Mouse (Mus musculus) heart, embryonic 14.5 days (tissue): ENCODE results near the gene H2-T23. TPM values are rescaled to one million over a fixed set of nuclear protein-coding genes. Genes with fewer than 3 reads are reported as not detected.
"Not testable (repeated sequence)": the region's sequence is repeated elsewhere in the genome, so short reads cannot be mapped to it uniquely, and the experiment has no call there.

Experiments used
- ATAC-seq: fragments of 200-750 bp; cut with Nextera tagmentation; 2 replicates; pipeline ENCODE4 v1.8.0; 2017; ENCODE audit warnings: low read depth, moderate TSS enrichment; ENCODE audit not compliant: insufficient number of reproducible peaks, insufficient read depth, low FRiP score
- H3K27ac ChIP-seq, 2 experiments: fragments of 200-500 bp in 1 of 2; fragments of 300-500 bp in 1 of 2; sonication (generic) in 1 of 2; replicated peaks in 1 of 2; 2 replicates each; pipeline ENCODE4 v1.5.1; 2012 to 2014; ENCODE audit warnings: low read depth in 2 of 2, low read length in 2 of 2, control low read depth in 1 of 2, mild to moderate bottlenecking in 1 of 2, mixed read lengths in 1 of 2; ENCODE audit not compliant: control insufficient read depth in 1 of 2, insufficient read depth in 1 of 2
- H3K27me3 ChIP-seq: fragments of 300-500 bp; sonication (generic); 2 replicates; pipeline ENCODE4 v1.6.1; 2014; ENCODE audit warnings: mild to moderate bottlenecking, low read length, control low read depth; ENCODE audit not compliant: control insufficient read depth, insufficient read depth
- H3K36me3 ChIP-seq: fragments of 300-500 bp; sonication (generic); 2 replicates; pipeline ENCODE4 v1.6.1; 2014; ENCODE audit warnings: mild to moderate bottlenecking, control low read depth, low read length, mixed read lengths; ENCODE audit not compliant: control insufficient read depth, insufficient read depth
- H3K4me1 ChIP-seq, 2 experiments: fragments of 200-500 bp in 1 of 2; fragments of 300-500 bp in 1 of 2; sonication (generic) in 1 of 2; 2 replicates each; pipeline ENCODE4 v1.6.1; 2012 to 2014; ENCODE audit warnings: low read length in 2 of 2, control low read depth in 1 of 2, mixed read lengths in 1 of 2; ENCODE audit not compliant: control insufficient read depth in 2 of 2, insufficient read depth in 2 of 2
- H3K4me2 ChIP-seq: fragments of 300-500 bp; sonication (generic); 2 replicates; pipeline ENCODE4 v1.6.1; 2014; ENCODE audit warnings: mild to moderate bottlenecking, low read length
- H3K4me3 ChIP-seq, 2 experiments: fragments of 200-500 bp in 1 of 2; fragments of 300-500 bp in 1 of 2; sonication (generic) in 1 of 2; 2 replicates each; pipeline ENCODE4 v1.5.1; 2012 to 2014; ENCODE audit warnings: low read length in 2 of 2, mild to moderate bottlenecking in 2 of 2, control low read depth in 1 of 2, low read depth in 1 of 2, moderate library complexity in 1 of 2; ENCODE audit not compliant: control insufficient read depth in 1 of 2, insufficient read depth in 1 of 2
- H3K9ac ChIP-seq: fragments of 300-500 bp; sonication (generic); 2 replicates; pipeline ENCODE4 v1.6.1; 2014; ENCODE audit warnings: mild to moderate bottlenecking, low read length
- H3K9me3 ChIP-seq: fragments of 300-500 bp; sonication (generic); 2 replicates; pipeline ENCODE4 v1.6.1; 2016; ENCODE audit warnings: low read length, control low read depth; ENCODE audit not compliant: control insufficient read depth
- WGBS: fragments of 180-500 bp; shearing (Covaris S2); extraction: QIAGEN DNeasy Blood & Tissue Kit; methylation state at CpG from one replicate; pipeline ENCODE4 v1.1.7; 2014; 5-methylcytosine and 5-hydroxymethylcytosine counted together
- polyA plus RNA-seq: library from polyadenylated mRNA; unstranded; fragments of >200 nt; fragmentation: Nextera tagmentation; extraction: Ambion mirVana; gene quantifications from 2 replicates; pipeline ENCODE4 v1.2.1, GENCODE M21; 2014

The H2-T23 gene
- polyA plus RNA-seq, 1 experiment from 2014 or later = 4.4 TPM

DNA sequence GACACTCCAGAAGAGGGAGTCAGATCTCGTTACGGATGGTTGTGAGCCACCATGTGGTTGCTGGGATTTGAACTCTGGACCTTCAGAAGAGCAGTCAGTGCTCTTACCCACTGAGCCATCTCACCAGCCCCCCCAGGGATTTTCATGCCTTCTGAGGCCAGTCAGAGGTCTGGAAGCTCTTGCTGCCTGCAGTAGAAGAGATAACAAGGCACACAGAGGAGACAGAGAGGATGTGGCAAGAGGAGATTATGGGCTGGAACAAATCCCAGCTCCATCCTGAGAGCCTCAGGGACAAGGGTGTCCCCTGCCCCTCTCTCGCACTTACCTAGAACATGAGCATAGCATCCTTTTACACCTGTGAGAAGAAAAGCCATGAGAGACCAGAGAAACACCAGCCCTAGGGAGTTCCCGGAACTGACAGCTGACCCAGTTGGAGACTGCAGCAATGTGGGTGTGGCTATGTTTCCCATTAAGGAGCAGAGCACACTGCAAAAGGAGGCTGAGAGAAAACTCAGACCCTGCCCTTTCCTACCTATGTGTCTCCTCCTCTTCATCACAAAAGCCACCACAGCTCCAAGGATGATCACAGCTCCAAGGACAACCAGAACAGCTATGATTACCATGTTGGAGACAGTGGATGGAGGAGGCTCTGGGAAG lies 2.5 kb downstream of the H2-T23 start:
- not testable (repeated sequence) for H3K27ac ChIP-seq, H3K4me3 ChIP-seq, H3K4me2 ChIP-seq, H3K9ac ChIP-seq, H3K4me1 ChIP-seq, ATAC-seq, H3K9me3 ChIP-seq, H3K27me3 ChIP-seq, H3K36me3 ChIP-seq
- WGBS = 54% methylated on average over 2 of the region's 4 CpGs

DNA sequence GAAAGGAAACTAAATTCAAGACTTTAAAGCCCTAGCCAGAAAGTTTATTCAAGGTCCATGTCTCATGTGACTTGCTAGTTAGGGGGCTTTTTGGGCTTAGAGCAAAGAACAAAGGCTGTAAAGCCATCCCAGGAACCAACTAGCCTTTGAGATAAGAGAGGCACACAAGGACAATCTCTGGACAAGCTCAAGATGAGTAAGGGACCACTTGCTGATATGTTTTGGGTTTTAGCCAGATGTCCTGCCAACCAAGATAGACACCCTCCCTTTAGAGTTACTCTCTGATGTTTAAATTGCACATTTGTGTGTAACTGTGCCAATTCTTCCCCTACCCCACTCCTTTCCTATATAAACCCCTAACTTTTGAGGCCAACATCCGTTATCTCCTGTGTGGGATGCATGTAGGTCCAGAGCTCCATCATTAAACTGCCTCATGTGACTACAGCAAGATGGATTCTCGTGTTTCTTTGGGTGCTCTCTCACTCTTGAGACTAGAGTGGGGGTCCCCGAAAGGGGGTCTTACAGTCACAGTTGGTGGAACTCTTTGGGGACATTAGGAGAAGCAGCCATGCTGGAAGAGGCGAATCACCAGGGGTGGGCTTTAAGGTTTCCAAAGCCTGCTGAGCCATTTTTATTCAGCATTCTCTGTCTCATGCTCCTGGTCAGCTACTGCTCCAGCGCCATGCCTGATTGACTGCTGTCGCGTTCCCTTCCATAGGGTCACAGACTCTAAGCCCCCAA lies 3.6 kb downstream of the H2-T23 start:
- WGBS = 88% methylated on average over 7 of the region's 7 CpGs
- H3K27me3 ChIP-seq = no peaks in the 10 kb centered on the region; the same call in 1 of the 2 replicates
- no peak overlapping the region for H3K9ac ChIP-seq
- no peak overlapping the region for H3K4me2 ChIP-seq
- peaks cover 0 to 1% of the 10 kb centered on the region in 2 experiments; a peak in 2 of 4 replicates for H3K4me1 ChIP-seq
- no peaks in the 10 kb centered on the region for H3K9me3 ChIP-seq
- no peak for ATAC-seq
- no peak overlapping the region for H3K4me3 ChIP-seq
- H3K27ac ChIP-seq = no peak overlapping the region
- H3K36me3 ChIP-seq = no peaks in the 10 kb centered on the region

DNA sequence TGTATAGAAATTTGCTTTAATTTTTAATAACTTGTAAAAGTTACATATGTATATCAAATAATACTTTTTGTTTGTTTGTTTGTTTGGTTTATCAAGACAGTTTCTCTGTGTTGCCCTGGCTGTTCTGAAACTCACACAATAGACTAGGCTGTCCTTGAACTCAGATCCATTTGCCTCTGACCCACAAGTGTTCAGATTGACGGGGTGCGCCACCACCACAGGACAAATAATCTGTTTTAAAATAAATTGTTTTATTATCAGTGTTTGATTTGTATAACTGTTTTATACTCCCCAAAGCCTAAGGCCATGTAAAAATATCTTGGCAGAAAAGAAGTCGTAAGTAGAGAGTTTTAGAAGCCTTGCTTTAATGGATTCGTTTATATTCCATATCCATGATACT lies 5.0 kb downstream of the H2-T23 start:
- 91% methylated on average over 4 of the region's 4 CpGs for WGBS
- no peak for ATAC-seq
- H3K9ac ChIP-seq = no peak overlapping the region

DNA sequence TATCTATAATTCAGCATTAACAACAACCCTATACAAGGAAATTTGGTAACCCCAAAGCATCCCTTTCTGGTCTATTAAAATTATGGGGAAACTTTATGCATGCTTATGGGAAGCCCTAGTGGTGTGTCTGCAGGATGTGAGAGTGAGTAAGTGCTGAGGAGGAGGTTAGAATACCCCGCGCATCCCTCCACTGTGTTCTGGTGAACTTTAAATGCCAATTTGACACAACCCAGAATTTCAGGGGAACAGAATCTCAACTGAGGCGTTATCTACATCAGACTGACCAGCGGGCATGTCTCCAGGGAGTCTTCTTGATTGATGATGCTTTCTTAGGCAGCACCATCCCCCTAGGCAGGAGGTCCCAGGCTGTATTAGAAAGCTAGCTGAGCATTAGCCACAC lies 6.8 kb downstream of the H2-T23 start:
- no peak for ATAC-seq
- Histone ChIP-seq H3K9ac (no peak overlapping the region), H3K27me3 (no peaks in the 10 kb centered on the region), H3K27ac (no peak overlapping the region), H3K4me2 (no peak overlapping the region), H3K9me3 (no peaks in the 10 kb centered on the region), H3K4me3 (no peak overlapping the region), H3K36me3 (no peaks in the 10 kb centered on the region), H3K4me1 (peaks cover 0 to 6% of the 10 kb centered on the region in 2 experiments; a peak in 2 of 4 replicates)
- WGBS = 53% methylated on average over 4 of the region's 4 CpGs

More for the DNA sequence above, 5.0 kb downstream of the H2-T23 start:
- Histone ChIP-seq H3K4me2 (no peak overlapping the region), H3K27me3 (no peaks in the 10 kb centered on the region; the same call in 1 of the 2 replicates), H3K4me3 (no peak overlapping the region), H3K36me3 (no peaks in the 10 kb centered on the region), H3K9me3 (no peaks in the 10 kb centered on the region), H3K27ac (no peak overlapping the region), H3K4me1 (peaks cover 0 to 6% of the 10 kb centered on the region in 2 experiments; a peak in 2 of 4 replicates)

- Histone ChIP-seq H3K9ac (no peak overlapping the region), H3K27ac (no peak overlapping the region), H3K4me1 (peaks cover 0 to 6% of the 10 kb centered on the region in 2 experiments; a peak in 2 of 4 replicates), H3K9me3 (no peaks in the 10 kb centered on the region; the same call in 1 of the 2 replicates), H3K27me3 (no peaks in the 10 kb centered on the region), H3K4me2 (no peak overlapping the region), H3K36me3 (no peaks in the 10 kb centered on the region), H3K4me3 (no peak overlapping the region)
- no peak for ATAC-seq
- WGBS = 41% methylated on average over 5 of the region's 5 CpGs
These were observed 7.5 kb downstream of the H2-T23 start for GRCm38 (mm10) chr17:36025197-36025596.

- peaks cover 0 to 6% of the 10 kb centered on the region in 2 experiments; a peak in 2 of 4 replicates for H3K4me1 ChIP-seq
- H3K4me2 ChIP-seq = no peak overlapping the region
- WGBS = 59% methylated on average over 9 of the region's 9 CpGs
- H3K27ac ChIP-seq = no peak overlapping the region
- H3K9me3 ChIP-seq = no peaks in the 10 kb centered on the region; the same call in 1 of the 2 replicates
- no peaks in the 10 kb centered on the region for H3K36me3 ChIP-seq
- no peaks in the 10 kb centered on the region for H3K27me3 ChIP-seq
- no peak overlapping the region for H3K9ac ChIP-seq
- no peak overlapping the region for H3K4me3 ChIP-seq
- ATAC-seq = no peak
These were observed 8.7 kb downstream of the H2-T23 start for GRCm38 (mm10) chr17:36023710-36024654.

- H3K27ac ChIP-seq = no peak overlapping the region
- 92% methylated on average over 6 of the region's 6 CpGs for WGBS
These were observed 9.7 kb downstream of the H2-T23 start for GRCm38 (mm10) chr17:36022922-36023321.

More at GRCm38 (mm10) chr17:36022922-36023321, 9.7 kb downstream of the H2-T23 start:
- Histone ChIP-seq H3K9me3 (no peaks in the 10 kb centered on the region; the same call in 1 of the 2 replicates), H3K36me3 (no peaks in the 10 kb centered on the region), H3K27me3 (no peaks in the 10 kb centered on the region), H3K4me2 (no peak overlapping the region), H3K4me1 (peaks cover 0 to 6% of the 10 kb centered on the region in 2 experiments; a peak in 2 of 4 replicates), H3K9ac (no peak overlapping the region), H3K4me3 (no peak overlapping the region)
- ATAC-seq = no peak
